Mouse (Mus musculus): ENCODE results near the gene Hoxc12.

The Hoxc12 gene

GRCm38 (mm10) chr15:102980912-102981311, 44.4 kb downstream of the Hoxc12 start:
- DNase-seq (ENCODE audit: low read depth, low spot score), result no peak

- no peak for DNase-seq (ENCODE audit: low read depth, low spot score)
Observed at GRCm38 (mm10) chr15:102981379-102982288, 45.1 kb downstream of the Hoxc12 start.

- no peak for DNase-seq (ENCODE audit: low read depth, low spot score)
Observed at GRCm38 (mm10) chr15:102983716-102984115, 47.2 kb downstream of the Hoxc12 start.

- no peak for DNase-seq (ENCODE audit: low read depth, low spot score)
Observed at GRCm38 (mm10) chr15:102984521-102984920, 48.0 kb downstream of the Hoxc12 start.

GRCm38 (mm10) chr15:102984925-102985324, 48.4 kb downstream of the Hoxc12 start:
- DNase-seq (ENCODE audit: low read depth, low spot score), result no peak

GRCm38 (mm10) chr15:102987124-102987833, 50.7 kb downstream of the Hoxc12 start:
- DNase-seq (ENCODE audit: low read depth, low spot score), result peak; percentile 92

- DNase-seq (ENCODE audit: low read depth, low spot score), result no peak
Observed at GRCm38 (mm10) chr15:102988078-102988477, 51.5 kb downstream of the Hoxc12 start.

Data from skeletal muscle tissue, adult 2 months (tissue).